Mouse (Mus musculus) testis, adult 2 months (tissue): ENCODE measurements around the gene 2410015M20Rik. TPM values are rescaled to one million over a fixed set of nuclear protein-coding genes. Genes with fewer than 3 reads are reported as not detected.
"Not testable (repeated sequence)": the region's sequence is repeated elsewhere in the genome, so short reads cannot be mapped to it uniquely, and the experiment has no call there.

Experiments used
- H3K27ac ChIP-seq: fragments of 200-500 bp; 2 replicates; pipeline ENCODE4 v1.5.1; 2012; ENCODE audit warnings: low read depth, low read length; ENCODE audit not compliant: control insufficient read depth, insufficient read depth
- H3K27me3 ChIP-seq: fragments of 200-500 bp; 2 replicates; pipeline ENCODE4 v1.6.1; 2012; ENCODE audit warnings: mild to moderate bottlenecking, low read length, moderate library complexity; ENCODE audit not compliant: control insufficient read depth, insufficient read depth
- H3K36me3 ChIP-seq: fragments of 200-500 bp; 2 replicates; pipeline ENCODE4 v1.6.1; 2012; ENCODE audit warnings: mild to moderate bottlenecking, low read length; ENCODE audit not compliant: control insufficient read depth, insufficient read depth
- H3K4me1 ChIP-seq: fragments of 200-500 bp; 2 replicates; pipeline ENCODE4 v1.6.1; 2012; ENCODE audit warnings: low read length; ENCODE audit not compliant: control insufficient read depth, insufficient read depth
- H3K4me3 ChIP-seq: fragments of 200-500 bp; 2 replicates; pipeline ENCODE4 v1.5.1; 2012; ENCODE audit warnings: low read depth, mild to moderate bottlenecking, low read length, moderate library complexity, mixed read lengths; ENCODE audit not compliant: control insufficient read depth
- CTCF ChIP-seq: fragments of 200-500 bp; IDR thresholded peaks from 2 replicates; pipeline ENCODE4 v1.5.1; 2012; ENCODE audit warnings: low read depth, mild to moderate bottlenecking, inconsistent platforms, low read length, moderate library complexity; ENCODE audit not compliant: control insufficient read depth, insufficient read depth, insufficient replicate concordance
- POLR2A ChIP-seq: fragments of 200-500 bp; IDR thresholded peaks from 2 replicates; pipeline ENCODE4 v1.6.1; 2012; ENCODE audit warnings: low read depth, mild to moderate bottlenecking, inconsistent platforms, low read length, moderate library complexity; ENCODE audit not compliant: control insufficient read depth
- polyA plus RNA-seq: library from polyadenylated mRNA; depleted of rRNA; stranded (reverse); fragments of >200 nt; gene quantifications from 2 replicates; pipeline ENCODE4 v1.2.3, GENCODE M21; 2012

2410015M20Rik gene
- polyA plus RNA-seq, 1 experiment, result 274 TPM

GRCm38 (mm10) chr17:56617628-56618027 lies 8.1 kb upstream of the 2410015M20Rik start:
- Histone ChIP-seq H3K4me3 (no peak overlapping the region), H3K27me3 (no peaks in the 10 kb centered on the region), H3K36me3 (no peaks in the 10 kb centered on the region; the same call in 1 of the 2 replicates), H3K27ac (no peak overlapping the region), H3K4me1 (peaks cover 3% of the 10 kb centered on the region; the same call in 1 of the 2 replicates)
- TF ChIP-seq POLR2A, result no peak
- no peak for TF ChIP-seq CTCF

GRCm38 (mm10) chr17:56616725-56617124 lies 7.2 kb upstream of the 2410015M20Rik start:
- TF ChIP-seq POLR2A (no peak), CTCF (no peak)
- Histone ChIP-seq H3K27me3 (no peaks in the 10 kb centered on the region), H3K27ac (no peak overlapping the region), H3K4me3 (no peak overlapping the region), H3K36me3 (no peaks in the 10 kb centered on the region; the same call in 1 of the 2 replicates), H3K4me1 (peaks cover 7% of the 10 kb centered on the region)

GRCm38 (mm10) chr17:56615792-56616191 lies 6.2 kb upstream of the 2410015M20Rik start:
- no peak overlapping the region for H3K27ac ChIP-seq
- H3K27me3 ChIP-seq, result no peaks in the 10 kb centered on the region
- no peaks in the 10 kb centered on the region; the same call in 1 of the 2 replicates for H3K36me3 ChIP-seq
- H3K4me3 ChIP-seq, result no peak overlapping the region
- peaks cover 7% of the 10 kb centered on the region for H3K4me1 ChIP-seq
- TF ChIP-seq CTCF, result no peak
- TF ChIP-seq POLR2A, result no peak

DNA sequence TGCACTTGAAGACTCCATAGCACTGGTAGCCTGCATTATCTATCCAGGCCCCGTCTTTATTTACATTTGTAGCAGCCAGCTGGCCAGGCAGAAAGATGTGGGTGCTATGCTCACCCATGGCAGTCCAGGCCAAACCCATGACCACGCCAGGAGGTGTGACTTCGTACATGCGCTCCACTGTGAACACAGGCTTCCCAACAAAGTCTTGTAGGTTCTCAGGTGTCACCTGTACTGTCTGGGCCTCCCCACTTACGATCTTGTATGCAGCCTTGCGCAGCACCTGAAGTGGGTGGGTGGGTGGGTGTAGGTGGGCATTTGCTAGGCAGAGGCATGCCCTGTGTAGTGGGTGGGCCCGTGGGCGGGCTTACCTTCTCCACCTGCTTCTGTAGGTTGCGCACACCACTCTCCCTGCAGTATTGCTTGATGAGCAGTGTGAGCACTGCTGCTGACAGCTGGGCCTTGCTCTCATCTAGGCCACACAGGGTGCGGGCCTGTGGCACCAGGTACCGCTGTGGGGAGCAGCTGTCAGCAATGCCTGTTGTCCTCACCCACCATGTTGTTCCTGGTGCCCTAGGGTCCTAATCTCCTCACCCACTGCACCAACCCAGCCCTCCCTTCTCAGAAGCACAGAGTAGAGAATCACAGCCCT lies 5.7 kb upstream of the 2410015M20Rik start:
- H3K27me3 ChIP-seq, result no peaks in the 10 kb centered on the region
- no peaks in the 10 kb centered on the region; the same call in 1 of the 2 replicates for H3K36me3 ChIP-seq
- no peak overlapping the region for H3K4me3 ChIP-seq
- peaks cover 9% of the 10 kb centered on the region for H3K4me1 ChIP-seq
- no peak overlapping the region for H3K27ac ChIP-seq
- no peak for TF ChIP-seq CTCF
- TF ChIP-seq POLR2A, result no peak

GRCm38 (mm10) chr17:56614391-56615135 lies 5.0 kb upstream of the 2410015M20Rik start:
- Histone ChIP-seq H3K27me3 (no peaks in the 10 kb centered on the region), H3K27ac (no peak overlapping the region), H3K4me3 (peak overlapping the region; percentile 88), H3K36me3 (no peaks in the 10 kb centered on the region), H3K4me1 (peaks cover 12% of the 10 kb centered on the region)
- 0 out of 2 replicates have a peak, but pooled peaks have one; percentile 5 for TF ChIP-seq CTCF
- TF ChIP-seq POLR2A, result 0 out of 2 replicates have a peak, but pooled peaks have one; percentile 21

- H3K4me1 ChIP-seq, result peaks cover 12% of the 10 kb centered on the region
- peak overlapping the region; percentile 88 for H3K4me3 ChIP-seq
- H3K36me3 ChIP-seq, H3K27me3 ChIP-seq: not testable (repeated sequence)
- peak overlapping the region; percentile 82 for H3K27ac ChIP-seq
These were observed 4.3 kb upstream of the 2410015M20Rik start for GRCm38 (mm10) chr17:56613893-56614292.

DNA sequence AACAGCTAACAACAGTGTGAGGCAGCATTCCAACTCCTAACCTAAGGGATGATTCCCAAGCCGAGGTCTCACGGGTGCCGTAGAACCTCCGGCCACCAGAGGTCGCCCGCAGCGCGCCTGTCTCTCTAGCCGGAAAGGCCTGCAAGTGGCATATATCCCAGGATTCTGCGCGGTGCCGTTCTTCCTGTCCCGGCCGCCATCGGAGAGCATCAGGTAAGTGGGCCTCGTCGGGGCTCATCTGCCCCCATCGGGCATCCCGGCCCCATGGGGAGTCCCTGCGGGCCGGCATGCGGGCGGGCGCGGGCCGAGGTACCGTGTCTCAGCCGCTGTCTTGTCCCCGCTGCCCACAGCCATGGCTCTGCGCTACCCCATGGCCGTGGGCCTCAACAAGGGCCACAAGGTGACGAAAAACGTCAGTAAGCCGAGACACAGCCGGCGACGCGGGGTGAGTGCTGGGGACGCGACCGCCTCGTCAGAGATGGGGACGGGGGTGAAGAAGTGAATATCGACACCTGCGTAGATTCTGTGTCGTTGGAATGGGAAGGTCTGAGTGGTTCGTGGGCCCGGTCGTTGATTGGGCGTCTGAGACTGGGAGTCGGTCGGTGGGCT lies 3.8 kb upstream of the 2410015M20Rik start, which contains the start of gene Rpl36:
Gene Rpl36, plus strand, starts transcription at position 181 of the 609 bp plus-strand sequence.
- Histone ChIP-seq H3K4me3 (peak within 1 kb of the TSS; percentile 99), H3K27me3 (no peaks in the 10 kb centered on the region), H3K4me1 (peaks cover 15% of the 10 kb centered on the region), H3K27ac (peak within 1 kb of the TSS; percentile 82), H3K36me3 (no peaks in the 10 kb centered on the region)
- TF ChIP-seq CTCF (peak; percentile 97), POLR2A (peak; percentile 89)

DNA sequence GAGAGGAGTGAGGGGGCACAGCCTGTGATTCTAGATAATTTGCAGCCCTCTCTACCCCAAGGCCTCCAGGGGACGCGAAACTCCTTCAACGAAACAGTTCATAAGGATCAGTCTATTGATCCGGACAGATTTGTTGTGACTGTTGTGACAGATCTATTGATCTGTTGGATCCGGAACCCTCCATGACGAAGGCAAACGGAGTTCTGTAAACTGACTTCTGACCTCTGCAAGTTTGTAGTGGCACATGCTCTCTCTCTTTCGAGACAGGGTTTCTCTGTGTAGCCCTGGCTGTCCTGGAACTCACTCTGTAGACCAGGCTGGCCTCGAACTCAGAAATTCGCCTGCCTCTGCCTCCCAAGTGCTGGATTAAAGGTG lies 3.0 kb upstream of the 2410015M20Rik start:
- not testable (repeated sequence) for H3K36me3 ChIP-seq, H3K27me3 ChIP-seq
- H3K27ac ChIP-seq, result peak overlapping the region; percentile 44
- H3K4me3 ChIP-seq, result peak overlapping the region; percentile 99
- H3K4me1 ChIP-seq, result peaks cover 15% of the 10 kb centered on the region
